8 mouse cellular contexts compared by ENCODE assay signal in the genomic region with DNA sequence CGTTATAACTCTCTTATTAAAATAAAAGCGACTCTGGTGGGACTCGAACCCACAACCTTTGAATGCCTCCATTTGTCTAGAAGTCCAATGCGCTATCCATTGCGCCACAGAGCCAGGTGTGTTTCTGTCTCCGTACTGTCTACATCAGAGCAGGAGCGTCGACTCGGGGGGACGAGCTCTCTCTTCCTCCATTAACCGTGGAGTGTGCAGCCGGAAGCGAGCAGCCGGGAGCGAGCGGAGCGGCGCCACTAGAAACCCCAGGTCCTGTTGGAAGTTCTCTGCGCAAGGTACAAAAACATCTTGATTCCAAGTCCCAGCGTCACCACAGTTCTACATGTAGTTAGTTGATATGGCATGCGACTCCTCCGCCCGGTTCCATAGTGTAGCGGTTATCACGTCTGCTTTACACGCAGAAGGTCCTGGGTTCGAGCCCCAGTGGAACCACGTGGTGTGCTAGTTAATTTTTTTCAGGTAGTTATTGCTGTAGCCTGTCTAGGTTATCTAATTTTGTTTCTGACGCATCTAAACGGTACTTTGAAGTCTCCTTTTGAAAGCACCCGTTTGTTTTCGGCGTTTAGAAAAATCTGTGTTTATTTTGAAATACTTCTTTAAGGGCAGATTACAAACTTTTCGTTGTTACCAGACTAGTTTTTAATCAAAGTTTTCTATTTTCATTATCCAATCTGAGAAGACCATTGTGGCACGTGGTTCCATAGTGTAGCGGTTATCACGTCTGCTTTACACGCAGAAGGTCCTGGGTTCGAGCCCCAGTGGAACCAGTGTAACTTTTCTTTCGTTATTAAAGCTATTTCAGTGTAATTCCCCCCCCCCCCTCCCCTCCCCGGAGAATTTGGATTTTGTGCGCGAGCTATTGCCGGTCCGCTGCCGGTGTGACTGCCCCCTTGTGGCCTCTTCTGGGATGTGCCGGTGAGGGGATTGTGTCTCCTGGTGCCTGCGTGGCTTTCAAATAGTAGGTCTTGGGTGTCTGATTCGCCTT. TPM values are rescaled to one million over a fixed set of nuclear protein-coding genes. Genes with fewer than 3 reads are reported as not detected.
DNase-seq lines count a peak whose midpoint lies in the region; ATAC-seq lines count a peak whose summit lies in the region.

No protein-coding gene starts in this region.

- peak overlapping the region; percentile 37; the same call in 1 of the 2 replicates for H3K9ac ChIP-seq in intestine, embryonic 15.5 days

- ATAC-seq in intestine, embryonic 15.5 days = peak; percentile 81
- ATAC-seq in megakaryocyte-erythroid progenitor cell, adult 5-6 weeks (replicated peaks; ENCODE audit: low FRiP score, low TSS enrichment, poor library complexity, severe bottlenecking) = peak; percentile 45

- H3K27ac ChIP-seq in intestine, embryonic 15.5 days = peak overlapping the region; percentile 84

- peak overlapping the region; percentile 69 for H3K4me2 ChIP-seq in intestine, embryonic 15.5 days (replicated peaks)

- intact Hi-C loops in gastrocnemius, postnatal 36 days (cut with DNase I) = loop anchor here (2.0 to 10.0 kb wide), 3 partner anchors 99 to 783 kb away; partner anchors contain the start of genes Lpxn, Patl1 and Zfp91
- intact Hi-C loops in left cerebral cortex, postnatal 14 days (cut with DNase I) = loop anchor here (5.0 to 10.0 kb wide), 3 partner anchors 490 to 783 kb away; partner anchors contain the start of genes Dtx4, Gm4952, Lpxn and Zfp91

- H3K36me3 ChIP-seq in intestine, embryonic 15.5 days = no peaks in the 10 kb centered on the region

- no peaks in the 10 kb centered on the region for H3K9me3 ChIP-seq in intestine, embryonic 15.5 days

- under 1% methylated on average over 49 of the region's 49 CpGs for WGBS in intestine, embryonic 15.5 days

- no peaks in the 10 kb centered on the region for H3K27me3 ChIP-seq in intestine, embryonic 15.5 days (replicated peaks)

- H3K4me1 ChIP-seq in intestine, embryonic 15.5 days (replicated peaks) = 0 out of 2 replicates have a peak, but pooled peaks cover 4% of the 10 kb centered on the region

- peak overlapping the region; percentile 54 for H3K4me3 ChIP-seq in intestine, embryonic 15.5 days (replicated peaks)

- peak; percentile 87 for DNase-seq in adrenal gland, adult 8-10 months
- peak; percentile 94 for DNase-seq in embryo, embryonic 11.5 days (ENCODE audit: low read depth, low spot score)
- peak; percentile 86 for DNase-seq in gastrocnemius, postnatal 36 days
- peak; percentile 91 to 94 for DNase-seq in left cerebral cortex, postnatal 14 days (ENCODE audit: low spot score in 2 of 2)
- peak; percentile 87 for DNase-seq in right cerebral cortex, postnatal 14 days
- DNase-seq in urinary bladder, postnatal 25 days (ENCODE audit: low spot score) = peak; percentile 85

RNA-seq across cellular contexts. Expression of gene Olfr1423, which starts 29.3 kb away (rescaled TPM):
- total RNA-seq in adrenal gland, adult 8-10 months (2022) = not detected
- total RNA-seq in gastrocnemius, postnatal 36 days (2021) = not detected
- not detected in 2 replicates for polyA plus RNA-seq in intestine, embryonic 15.5 days (2015; fragmentation: Nextera tagmentation; extraction: Ambion mirVana)
- total RNA-seq in left cerebral cortex, postnatal 14 days (2021) = not detected
- not detected in 2 replicates for total RNA-seq in megakaryocyte-erythroid progenitor cell, adult 5-6 weeks (2014; fragmentation: Nextera tagmentation)
- total RNA-seq in megakaryocyte-erythroid progenitor cell, adult 5-6 weeks (2017) = not detected in 2 replicates

RNA-seq across cellular contexts. Expression of gene Osbp, which starts 46.1 kb away (rescaled TPM):
- total RNA-seq in adrenal gland, adult 8-10 months (2022) = 100 to 1,000 TPM in 2 of 4 experiments, 10 to 100 TPM in 2; 96.8 to 109 (median 102) TPM
- total RNA-seq in gastrocnemius, postnatal 36 days (2021) = 10 to 100 TPM; 57.0 to 60.8 TPM
- polyA plus RNA-seq in intestine, embryonic 15.5 days (2015; fragmentation: Nextera tagmentation; extraction: Ambion mirVana) = 4.2 and 4.4 TPM in 2 replicates
- total RNA-seq in left cerebral cortex, postnatal 14 days (2021) = 10 to 100 TPM; 57.0 to 60.3 TPM
- total RNA-seq in megakaryocyte-erythroid progenitor cell, adult 5-6 weeks (2014; fragmentation: Nextera tagmentation) = 39.5 and 39.9 TPM in 2 replicates
- total RNA-seq in megakaryocyte-erythroid progenitor cell, adult 5-6 weeks (2017) = 28.8 and 29.0 TPM in 2 replicates

RNA-seq across cellular contexts. Expression of gene Olfr1424, which starts 50.6 kb away (rescaled TPM):
- total RNA-seq in adrenal gland, adult 8-10 months (2022) = not detected
- total RNA-seq in gastrocnemius, postnatal 36 days (2021) = not detected
- not detected in 2 replicates for polyA plus RNA-seq in intestine, embryonic 15.5 days (2015; fragmentation: Nextera tagmentation; extraction: Ambion mirVana)
- not detected for total RNA-seq in left cerebral cortex, postnatal 14 days (2021)
- total RNA-seq in megakaryocyte-erythroid progenitor cell, adult 5-6 weeks (2014; fragmentation: Nextera tagmentation) = not detected in 2 replicates
- not detected in 2 replicates for total RNA-seq in megakaryocyte-erythroid progenitor cell, adult 5-6 weeks (2017)

Comparison
In these comparisons a context has a peak if more than half of its experiments do, and no peak if none do; other contexts are left out.
1. Peak in every context shown above with its lines: DNase-seq, ATAC-seq, H3K4me3 ChIP-seq and H3K27ac ChIP-seq.